Mouse (Mus musculus) lung, postnatal 0 days (tissue): ENCODE results near the gene Milr1.

Experiments used
- CTCF ChIP-seq: IDR thresholded peaks from 2 replicates; pipeline ENCODE4 v1.5.1; 2016; ENCODE audit warnings: antibody characterized with exemption, mild to moderate bottlenecking
- EP300 ChIP-seq: IDR thresholded peaks from 2 replicates; pipeline ENCODE4 v1.6.1; 2016; ENCODE audit warnings: antibody characterized with exemption, mild to moderate bottlenecking, control low read depth

- TF ChIP-seq CTCF, result no peak
- TF ChIP-seq EP300, result no peak
These were observed 26.4 kb downstream of the Milr1 start for GRCm38 (mm10) chr11:106777395-106777794.
